ENCODE assay signal across 8 mouse cellular contexts in genomic region chr7:59228045-59228865, GRCm38 (mm10). TPM values are rescaled to one million over a fixed set of nuclear protein-coding genes. Genes with fewer than 3 reads are reported as not detected.
A peak's percentile ranks its signal among the peaks of the same experiment; 100 is the strongest.
DNase-seq lines count a peak whose midpoint lies in the region; ATAC-seq lines count a peak whose summit lies in the region.

Ube3a (plus strand) TSS chr7:59228750.

- DNase-seq in adipocyte (ENCODE audit: low spot score): peak; percentile 95
- peak; percentile 98 for DNase-seq in embryo, embryonic 10 days (ENCODE audit: low spot score)
- peak; percentile 97 for DNase-seq in gastrocnemius, postnatal 10 days
- peak; percentile 97 for DNase-seq in induced T-regulatory cell, adult 2 months (ENCODE audit: low read depth)
- DNase-seq in left cerebral cortex, adult 9 months (ENCODE audit: low spot score in 2 of 2): peak; percentile 95 to 98
- DNase-seq in right cerebral cortex, postnatal 14 days: peak; percentile 98
- DNase-seq in urinary bladder, postnatal 4 days (ENCODE audit: low spot score in 2 of 2): peak; percentile 98 to 99

- peak; percentile 89 for ATAC-seq in megakaryocyte progenitor cell, adult 5-6 weeks (replicated peaks; ENCODE audit: poor library complexity)

RNA-seq across cellular contexts. Expression of gene Ube3a, which starts in this region (rescaled TPM):
- 100 to 1,000 TPM in 1 of 2 experiments, 10 to 100 TPM in 1; 97.0 to 106 TPM for total RNA-seq in gastrocnemius, postnatal 10 days (2021)
- 68.9 and 70.1 TPM in 2 replicates for total RNA-seq in megakaryocyte progenitor cell, adult 5-6 weeks (2015)
- 71.3 and 92.9 TPM in 2 replicates for total RNA-seq in megakaryocyte progenitor cell, adult 5-6 weeks (2017)

Comparison
In these comparisons a context has a peak if more than half of its experiments do, and no peak if none do; other contexts are left out.
1. Peak in every context shown above with its lines: DNase-seq and ATAC-seq.